Mouse (Mus musculus) T-helper 2 cell (primary cell): Measurements from ENCODE around the gene Sf3b3.

ENCODE experiments used
- in situ Hi-C: fragments of 300-600 bp; cut with MboI, MseI; formaldehyde crosslinking; loops from one replicate; pipeline ENCODE4 v1.15.1; 2025; ENCODE audit warnings: high pct_unique_total_duplicates

The Sf3b3 gene

DNA sequence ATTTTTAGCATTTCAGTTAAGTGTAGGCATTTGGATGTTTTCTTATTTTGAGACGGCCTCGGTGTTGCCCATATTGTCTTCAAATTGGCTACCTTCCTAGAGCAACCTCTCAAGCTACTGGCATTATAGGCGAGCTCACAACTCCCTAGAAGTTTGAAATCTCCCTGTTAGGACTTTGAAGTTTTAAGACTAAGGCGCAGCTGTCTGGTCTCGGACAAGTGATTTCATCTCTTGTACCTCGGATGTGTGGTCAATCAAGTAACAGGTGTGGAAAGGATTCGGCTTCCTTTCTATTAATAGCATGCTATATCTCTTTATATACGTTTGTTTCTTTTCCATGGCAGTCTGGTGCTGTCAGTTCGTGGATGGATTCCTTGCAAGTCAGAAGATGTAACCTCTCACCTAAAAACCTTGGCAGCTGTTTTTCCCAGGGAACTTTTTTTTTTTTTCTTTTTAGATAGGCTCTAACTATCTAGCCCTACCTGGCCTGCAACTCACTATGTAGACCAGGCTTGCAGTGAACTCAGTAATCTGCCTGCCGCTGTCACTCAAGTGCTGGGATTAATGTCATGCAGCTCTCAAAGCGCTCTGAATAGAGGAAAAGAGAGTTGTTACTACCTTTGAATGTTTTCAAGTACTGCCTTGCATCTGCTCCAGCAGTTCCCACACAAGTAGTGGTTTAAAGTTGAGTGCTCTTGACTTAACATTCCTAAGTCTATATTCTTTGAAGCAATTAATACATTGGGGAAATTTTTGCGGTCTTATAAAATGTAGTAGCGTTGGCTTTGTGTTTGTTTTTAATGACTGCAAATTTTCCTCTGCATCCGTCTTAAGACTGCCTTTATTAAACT, 1.3 kb upstream of the Sf3b3 start:
- in situ Hi-C loops = no loop called here

DNA sequence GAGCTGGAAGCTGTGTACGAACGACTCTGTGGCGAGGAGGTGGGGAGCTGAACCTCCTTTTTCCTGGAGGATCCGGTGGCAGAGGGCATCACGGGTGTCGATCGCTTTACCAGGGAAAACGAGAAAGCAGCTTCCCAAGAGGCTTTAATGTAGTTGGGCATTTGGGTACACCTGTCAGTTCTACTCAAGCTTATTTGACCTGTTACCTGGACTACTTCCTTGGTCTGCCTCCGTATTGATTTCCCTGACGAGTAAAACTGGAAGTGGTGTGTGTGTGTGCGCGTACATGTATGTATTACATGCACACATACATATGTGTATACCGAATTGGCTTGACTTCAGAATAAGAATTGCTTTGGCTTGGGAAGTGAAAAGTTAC, 573 bp upstream of the Sf3b3 start:
- in situ Hi-C loops = no loop called here

DNA sequence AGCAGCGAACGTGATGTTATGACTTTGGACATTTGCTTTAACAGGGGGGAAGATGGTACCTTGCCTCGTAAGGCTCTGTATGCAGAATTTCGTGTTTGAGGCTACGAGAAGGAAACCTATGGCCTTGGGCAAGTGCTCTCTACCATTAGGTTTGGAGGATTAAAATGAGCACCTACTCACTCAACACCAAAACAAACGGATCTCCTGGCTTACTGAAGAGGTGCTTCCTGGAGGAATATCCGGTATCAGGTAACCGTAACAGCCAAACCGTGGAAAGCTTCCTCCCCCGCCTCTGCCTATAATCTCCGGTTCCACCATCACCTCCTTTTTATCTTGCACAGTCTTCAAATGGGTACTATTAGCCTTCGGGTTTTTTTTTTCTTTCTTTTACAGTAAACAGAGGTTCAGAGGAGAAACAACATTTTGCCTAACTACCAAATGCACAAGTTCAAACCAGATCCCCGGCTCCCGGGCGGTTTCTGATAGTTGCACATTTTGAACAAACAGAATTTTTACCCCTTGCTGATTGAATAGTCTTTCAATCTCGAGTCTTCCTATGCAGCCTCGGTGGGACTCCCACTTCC, 674 bp downstream of the Sf3b3 start:
- in situ Hi-C loops = no loop called here

DNA sequence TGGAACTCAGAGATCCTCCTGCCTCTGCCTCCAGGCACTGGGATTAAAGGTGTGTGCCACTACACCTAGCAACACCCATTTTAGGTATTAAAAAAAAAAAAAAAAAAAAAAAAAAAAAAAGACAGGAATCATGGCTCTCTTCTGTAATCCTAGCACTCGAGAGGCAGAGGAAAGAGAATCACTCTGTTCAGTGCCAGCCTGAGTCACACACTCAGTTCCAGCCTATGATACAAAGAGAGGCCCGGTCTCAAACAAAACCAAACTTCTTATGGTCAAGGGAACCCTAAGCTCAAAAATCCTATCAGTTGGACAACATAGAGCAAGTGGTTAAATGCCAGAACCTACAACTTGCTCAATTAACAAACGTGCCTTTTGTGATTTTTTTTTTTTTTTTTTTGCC, 1.6 kb downstream of the Sf3b3 start:
- in situ Hi-C loops = no loop called here

DNA sequence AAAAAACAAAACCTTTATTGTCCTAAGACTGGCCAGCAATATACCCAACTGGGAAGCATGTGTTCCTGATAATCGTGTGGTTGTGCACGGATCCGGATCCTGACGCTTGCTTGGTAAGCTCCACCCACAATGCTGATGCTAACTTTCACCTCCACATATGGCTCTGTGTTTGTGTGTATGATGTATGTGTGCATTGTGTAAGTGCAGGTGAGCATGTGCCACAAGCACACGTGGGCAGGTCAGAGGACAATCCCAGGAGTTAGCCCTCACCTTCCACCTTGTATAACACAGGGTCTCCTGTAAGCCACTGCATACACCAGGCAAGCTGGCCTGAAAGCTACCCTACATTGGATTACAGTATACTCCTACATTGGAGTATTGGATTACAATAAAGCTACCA, 3.4 kb downstream of the Sf3b3 start:
- in situ Hi-C loops = no loop called here

DNA sequence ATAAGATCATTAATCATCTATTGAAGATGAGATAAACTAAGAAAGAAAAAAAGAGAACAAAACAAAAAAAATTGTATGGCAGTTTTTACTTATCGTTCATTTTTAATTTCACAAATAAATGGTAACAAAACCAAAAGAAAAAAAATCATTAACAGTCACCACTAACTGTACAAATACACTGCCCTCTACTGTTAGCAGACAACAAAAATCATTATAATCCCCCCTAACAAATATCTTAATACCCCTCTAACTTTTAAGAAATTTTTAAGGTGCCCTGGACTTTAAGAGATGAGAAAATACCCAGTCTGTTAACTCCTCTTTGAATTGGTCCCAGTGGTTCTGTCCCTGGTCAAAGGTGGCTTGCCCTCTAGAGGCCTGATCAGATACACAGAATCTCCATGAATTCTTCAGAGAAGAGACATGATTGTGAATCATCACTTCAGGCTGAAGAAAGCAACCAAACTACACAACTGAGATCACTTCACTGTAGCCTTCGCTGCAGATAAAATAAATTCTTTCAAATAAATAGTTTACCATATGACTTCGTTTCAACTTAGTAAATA, 4.5 kb downstream of the Sf3b3 start:
- in situ Hi-C loops = no loop called here

DNA sequence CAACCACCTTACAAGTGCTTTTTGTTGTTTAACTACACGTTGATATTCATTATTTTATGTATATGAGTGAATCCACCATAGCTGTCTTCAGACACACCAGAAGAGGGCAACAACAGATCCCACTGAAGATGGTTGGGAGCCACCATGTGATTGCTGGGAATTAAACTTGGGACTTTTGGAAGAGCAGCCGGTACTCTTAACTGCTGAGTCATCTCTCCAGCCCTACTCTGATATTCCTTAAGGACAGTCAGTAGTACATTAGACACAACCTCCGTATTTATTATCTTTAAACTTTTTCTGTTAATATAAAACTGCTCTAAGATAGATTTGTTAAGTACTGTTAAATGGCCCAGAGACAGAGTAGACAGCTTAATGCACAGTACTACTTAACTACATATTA, 14.6 kb downstream of the Sf3b3 start:
- in situ Hi-C loops = no loop called here

DNA sequence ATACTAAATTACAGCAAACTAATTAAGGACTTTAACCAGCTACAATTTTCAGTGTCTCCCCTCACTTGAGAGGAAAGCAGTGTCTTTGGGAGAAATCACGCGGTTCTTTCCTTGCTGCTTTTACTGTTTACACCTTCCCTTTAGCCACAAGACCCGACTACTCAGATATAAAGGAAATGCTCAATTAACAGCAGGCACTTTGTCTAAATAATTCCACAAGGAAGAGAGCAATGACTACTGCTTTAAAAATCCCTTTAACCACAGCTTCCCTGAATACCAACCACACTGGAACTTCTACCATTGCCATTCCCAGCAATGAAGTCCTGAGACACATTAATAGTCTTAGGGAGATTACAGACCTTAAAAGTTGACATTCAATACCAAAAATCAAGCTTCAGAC, 18.1 kb downstream of the Sf3b3 start:
- in situ Hi-C loops = loop anchor here (10.0 kb wide), 2 partner anchors 156 to 456 kb away; no protein-coding TSS in a partner anchor

DNA sequence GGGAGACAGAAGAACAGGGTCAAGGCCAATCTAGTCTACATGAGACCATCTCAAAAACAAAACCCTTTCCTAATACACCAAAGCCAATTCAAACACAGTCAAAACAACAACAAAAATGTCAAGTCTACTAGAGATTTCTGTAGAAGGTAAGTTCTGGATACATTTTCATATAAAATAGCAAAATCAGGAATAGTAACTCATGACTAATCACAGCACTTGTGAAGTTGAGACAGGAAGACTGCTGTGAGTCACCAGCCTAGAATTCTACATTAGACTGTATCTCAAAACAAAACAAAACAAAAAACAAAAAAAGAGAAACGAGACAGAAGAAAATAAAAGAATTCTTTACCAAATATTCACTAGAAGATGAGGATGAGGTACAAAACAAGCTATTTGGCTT, 21.7 kb downstream of the Sf3b3 start:
- in situ Hi-C loops = loop anchor here (10.0 kb wide), 2 partner anchors 160 to 460 kb away; no protein-coding TSS in a partner anchor

DNA sequence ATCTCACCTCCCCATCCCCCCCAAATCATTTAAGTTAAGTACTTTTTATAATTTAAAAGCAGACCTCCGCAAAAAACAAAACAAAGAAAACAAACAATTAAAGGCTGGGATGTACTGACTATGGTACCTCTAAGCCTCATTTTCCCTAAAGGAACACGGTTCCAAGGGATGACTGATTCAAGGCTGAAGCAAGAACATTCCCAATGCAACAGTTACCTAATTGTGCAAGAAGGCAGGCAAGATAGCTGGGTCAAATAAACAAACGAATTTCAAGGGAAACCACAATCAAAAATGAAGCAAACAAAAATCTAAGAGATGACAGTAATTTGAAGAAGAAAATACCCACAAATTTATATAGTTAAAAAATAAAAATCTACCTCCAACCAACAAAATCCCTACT, 24.6 kb downstream of the Sf3b3 start:
- in situ Hi-C loops = loop anchor here (10.0 kb wide), 2 partner anchors 163 to 463 kb away; no protein-coding TSS in a partner anchor

DNA sequence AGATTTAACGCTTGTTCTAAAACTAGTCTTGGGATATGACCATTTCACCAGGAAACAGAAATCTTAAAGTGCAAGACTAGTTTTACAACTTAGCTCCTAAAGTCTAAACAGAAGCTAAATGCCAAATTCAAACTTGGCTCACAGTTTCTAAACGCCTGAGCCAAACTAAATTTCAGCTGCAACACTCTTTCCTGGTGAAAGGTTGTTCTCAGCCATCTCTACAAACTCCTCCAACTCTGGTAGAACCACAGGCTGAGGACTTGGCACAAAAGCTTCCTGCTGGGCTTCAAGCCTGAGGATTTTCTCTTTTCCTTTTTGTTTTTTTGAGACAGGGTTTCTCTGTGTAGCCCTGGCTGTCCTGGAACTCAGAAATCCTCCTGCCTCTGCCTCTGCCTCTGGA, 26.3 kb downstream of the Sf3b3 start:
- in situ Hi-C loops = loop anchor here (10.0 kb wide), 2 partner anchors 165 to 465 kb away; no protein-coding TSS in a partner anchor

DNA sequence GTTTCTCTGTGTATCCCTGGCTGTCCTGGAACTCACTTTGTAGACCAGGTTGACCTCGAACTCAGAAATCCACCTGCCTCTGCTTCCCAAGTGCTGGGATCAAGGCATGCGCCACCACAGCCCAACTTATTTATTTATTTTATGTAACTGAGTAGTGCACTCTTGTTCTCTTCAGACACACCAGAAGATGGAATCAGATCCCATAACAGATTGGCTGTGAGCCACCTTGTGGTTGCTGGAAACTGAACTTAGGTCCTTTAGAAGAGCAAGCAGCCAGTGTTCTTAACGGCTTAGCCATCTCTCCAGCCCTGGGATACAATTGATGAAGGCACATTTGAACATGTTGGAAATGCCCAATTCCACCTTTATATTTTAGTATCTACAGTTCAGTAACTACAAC, 28.0 kb downstream of the Sf3b3 start:
- in situ Hi-C loops = loop anchor here (5.0 kb wide), 1 partner anchor 234 kb away; no protein-coding TSS in a partner anchor

DNA sequence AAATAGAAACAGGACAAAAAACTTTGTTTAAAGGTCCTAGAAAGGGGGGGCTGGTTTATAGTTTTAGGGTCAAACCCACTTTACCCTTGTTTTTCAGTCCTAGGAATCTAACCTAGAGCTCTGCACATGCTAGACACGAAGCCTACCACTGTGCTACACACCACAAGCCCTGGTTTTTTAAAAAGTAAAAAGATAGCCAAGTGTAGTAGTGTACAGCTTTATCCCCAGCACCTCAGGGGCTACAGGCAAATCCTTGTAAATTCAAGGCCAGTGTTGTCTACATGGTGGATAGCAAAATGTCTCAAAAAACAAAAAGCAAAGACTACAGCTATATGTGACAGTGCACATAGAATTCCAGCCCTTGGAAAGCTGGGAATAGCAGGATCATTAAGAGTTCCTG, 29.6 kb downstream of the Sf3b3 start:
- in situ Hi-C loops = loop anchor here (5.0 kb wide), 1 partner anchor 235 kb away; no protein-coding TSS in a partner anchor

DNA sequence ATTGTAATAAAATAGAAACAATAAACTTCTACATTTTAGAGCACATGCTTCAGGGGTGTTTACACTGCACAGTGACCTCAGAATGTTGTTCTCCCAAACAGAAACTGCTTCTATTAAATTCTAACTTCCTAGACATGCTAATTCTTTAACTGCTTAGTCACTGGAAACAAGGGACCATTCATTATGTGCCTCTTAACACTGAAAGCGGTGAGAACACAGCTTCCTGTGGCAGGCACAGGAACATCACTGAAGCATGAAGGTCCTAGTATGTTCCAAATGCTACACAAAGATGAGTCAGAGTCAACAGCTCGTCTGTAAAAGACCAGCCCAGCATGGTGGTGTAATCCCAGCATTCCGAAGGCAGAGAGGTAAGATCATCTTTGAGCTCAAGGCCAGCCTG, 31.3 kb downstream of the Sf3b3 start:
- in situ Hi-C loops = loop anchor here (5.0 kb wide), 1 partner anchor 237 kb away; no protein-coding TSS in a partner anchor

DNA sequence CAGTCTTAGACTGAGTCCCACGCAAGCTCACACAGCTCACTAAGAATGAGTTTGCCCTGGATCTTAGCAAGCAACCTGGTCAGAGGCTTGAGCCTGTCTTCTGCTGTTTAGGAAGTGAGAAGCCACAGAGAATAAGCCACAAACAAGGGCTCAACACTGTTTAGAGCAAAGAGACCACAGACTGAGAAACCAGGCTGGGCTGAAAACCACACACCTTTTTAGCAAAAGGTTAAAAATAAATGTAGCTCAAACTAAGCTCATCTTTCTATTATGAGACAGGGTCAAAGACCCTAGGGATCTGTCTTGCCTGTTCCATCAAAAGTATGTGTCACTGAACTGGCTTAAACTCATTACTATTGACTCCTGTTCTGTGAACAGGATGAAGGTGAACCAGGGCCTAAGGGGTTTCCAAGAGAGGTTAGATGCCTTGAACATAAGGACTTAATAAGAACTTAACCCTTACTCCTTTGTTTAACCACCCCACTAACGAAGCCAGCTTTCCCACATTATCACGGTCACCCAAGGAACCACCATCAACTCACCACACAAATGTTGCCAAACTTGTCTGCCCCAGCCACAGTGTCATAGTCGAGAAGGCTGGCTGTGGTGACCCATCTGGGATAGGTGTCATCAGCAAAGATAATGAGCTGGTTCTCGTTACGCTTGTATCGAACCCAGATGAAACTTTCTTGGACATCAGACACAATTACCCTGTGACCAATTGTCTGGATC, 33.3 kb downstream of the Sf3b3 start:
- in situ Hi-C loops = no loop called here

DNA sequence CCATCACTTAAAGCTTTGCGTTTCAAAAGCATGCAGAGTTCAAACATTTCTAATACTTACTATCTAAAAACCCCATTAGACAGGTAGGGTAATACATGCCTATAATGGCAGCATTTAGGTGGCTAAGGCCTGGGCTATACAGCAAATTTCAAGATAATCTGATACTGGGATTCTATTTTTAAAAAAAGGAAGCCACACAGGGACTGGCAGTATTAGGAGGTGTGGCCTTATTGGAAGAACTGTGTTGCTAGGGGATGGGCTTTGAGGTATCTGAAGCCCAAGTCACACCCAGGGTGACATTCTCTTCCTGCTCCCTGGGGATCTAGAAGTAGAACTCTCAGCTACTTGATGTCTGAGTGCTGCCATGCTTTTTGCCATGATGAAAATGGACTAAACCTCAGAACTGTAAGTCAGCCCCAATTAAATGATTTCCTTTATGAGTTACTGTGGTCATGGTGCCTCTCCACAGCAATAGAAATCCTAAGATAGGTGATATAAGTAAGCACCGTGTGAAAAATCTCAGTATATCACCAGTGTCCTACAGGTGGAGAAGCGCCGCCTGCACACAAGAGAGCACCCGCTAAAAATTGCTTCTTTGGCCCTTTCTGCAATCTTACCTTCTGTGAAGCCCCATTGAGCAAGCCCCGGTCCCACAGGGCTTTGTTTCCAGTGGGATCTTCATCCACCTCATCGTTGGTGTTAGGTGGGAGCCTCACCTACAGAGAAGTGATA, 34.1 kb downstream of the Sf3b3 start:
- in situ Hi-C loops = no loop called here

DNA sequence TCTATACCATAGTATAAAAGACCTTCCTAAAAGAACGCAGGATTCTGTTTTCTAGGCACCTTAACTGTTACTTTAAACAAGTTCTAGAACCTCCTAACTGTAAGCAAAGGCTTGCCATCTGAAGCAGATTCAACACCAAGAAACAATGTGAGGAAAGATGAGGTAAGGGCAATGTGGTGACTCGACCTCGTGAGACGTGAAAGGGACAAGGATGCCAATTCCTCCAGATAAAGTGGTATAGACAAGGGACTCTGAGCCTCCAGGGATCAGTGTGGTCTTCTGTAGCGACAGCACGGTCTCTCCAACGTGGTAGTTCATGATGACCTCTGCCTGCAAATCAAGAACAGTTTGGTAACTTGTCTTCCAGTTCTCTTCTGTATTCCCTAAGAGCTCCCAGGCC, 34.8 kb downstream of the Sf3b3 start:
- in situ Hi-C loops = no loop called here

DNA sequence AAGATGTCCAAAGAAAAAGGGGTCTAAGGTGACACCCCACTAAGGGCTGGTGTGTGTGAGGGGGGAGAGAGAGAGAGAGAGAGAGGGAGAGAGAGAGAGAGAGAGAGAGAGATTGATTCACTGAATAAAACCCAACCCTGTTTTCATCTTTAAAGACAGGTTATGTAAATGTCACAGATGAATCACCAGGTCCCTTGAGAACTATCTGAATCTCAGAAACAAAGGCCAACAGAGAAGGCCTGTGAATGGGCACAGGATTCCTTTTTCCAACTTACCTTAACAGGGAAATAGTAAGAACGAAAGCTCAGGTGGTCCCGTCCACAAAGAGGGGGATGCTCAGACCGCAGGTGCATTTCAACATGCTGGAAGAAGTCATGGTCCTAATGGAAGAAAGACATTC, 35.5 kb downstream of the Sf3b3 start:
- in situ Hi-C loops = no loop called here

DNA sequence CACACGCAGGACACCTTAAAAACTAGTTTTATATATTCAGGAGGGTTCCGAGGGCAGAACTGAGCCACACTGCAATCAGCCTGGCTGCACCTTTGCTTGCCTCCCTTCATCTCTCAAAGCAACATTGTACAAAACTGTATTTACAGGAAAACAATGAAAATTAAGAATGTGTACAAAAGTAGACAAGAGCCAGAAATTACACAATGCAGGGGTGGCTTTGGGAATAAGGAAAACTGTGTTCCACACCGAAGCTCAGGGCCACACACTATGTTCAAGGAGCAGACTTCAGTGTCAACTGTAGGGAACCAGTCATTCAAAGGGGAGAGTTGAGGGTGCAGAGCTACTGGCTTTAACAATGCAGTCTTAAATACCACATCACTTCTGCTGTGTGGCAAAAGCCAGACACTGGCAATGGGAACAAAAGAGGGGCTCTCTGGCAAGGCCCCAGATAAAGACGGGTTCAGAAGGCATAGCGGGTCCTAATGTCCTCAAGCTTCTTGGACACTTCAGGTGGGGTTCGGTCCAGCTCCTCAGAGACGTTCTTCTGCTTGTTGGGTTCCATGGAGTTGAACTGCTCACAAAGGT, 36.0 kb downstream of the Sf3b3 start:
- in situ Hi-C loops = no loop called here

DNA sequence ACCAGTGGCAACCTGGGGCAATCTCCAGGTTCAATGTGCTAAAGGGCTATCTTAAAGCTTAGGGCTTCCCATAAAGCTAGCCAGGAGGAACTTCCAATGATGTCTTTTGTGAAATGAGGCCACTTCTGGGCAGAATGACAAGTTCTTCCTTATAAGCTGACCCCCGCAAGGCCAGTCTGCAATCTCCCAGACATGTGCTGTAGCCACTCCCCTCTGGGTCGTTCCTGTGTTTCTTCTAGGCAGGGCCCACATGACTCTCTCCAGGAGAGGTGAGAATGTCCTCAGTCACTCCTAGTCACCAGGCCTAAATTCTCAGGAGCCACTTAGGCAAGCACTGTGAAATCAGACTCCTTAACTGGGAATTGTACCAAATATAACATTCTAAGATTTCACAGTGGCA, 36.8 kb downstream of the Sf3b3 start:
- in situ Hi-C loops = no loop called here
